Mouse (Mus musculus) Patski (cell line): ENCODE results near the gene Emsy. TPM values are rescaled to one million over a fixed set of nuclear protein-coding genes. Genes with fewer than 3 reads are reported as not detected.
A peak's percentile ranks its signal among the peaks of the same experiment; 100 is the strongest.

Experiments used
- ATAC-seq: fragments of 100-300 bp; one replicate; pipeline ENCODE4 v1.8.0; 2021
- CTCF ChIA-PET: fragments of 350-600 bp; sonication (Branson Sonifier 250); formaldehyde crosslinking; loops from one replicate; lab custom pipeline; 2022; ENCODE audit warnings: inconsistent platforms; lab: Charles Lee
- POLR2A ChIA-PET: fragments of 350-600 bp; sonication (Branson Sonifier 250); formaldehyde crosslinking; loops from one replicate; lab custom pipeline; 2022; ENCODE audit warnings: antibody characterized with exemption, inconsistent platforms; lab: Charles Lee
- DNase-seq: peaks from one replicate; pipeline ENCODE4 v3.0.0-alpha.2; 2011; ENCODE audit warnings: low read depth, low spot score
- H3K27me3 ChIP-seq: fragments of 371-371 bp; one replicate; pipeline ENCODE4 v1.5.1; 2021
- CTCF ChIP-seq: fragments of 100-300 bp; IDR thresholded peaks from one replicate; pipeline ENCODE4 v1.5.1; 2021
- in situ Hi-C: fragments of 300-500 bp; cut with MboI; formaldehyde crosslinking; loops from 3 replicates; pipeline ENCODE4 v1.11.1; 2018; ENCODE audit warnings: low pct_unique_long_range_greater_than_20kb, mixed read lengths
- polyA plus RNA-seq: library from polyadenylated mRNA; unstranded; gene quantifications from one replicate; pipeline ENCODE4 v1.2.3, GENCODE M21; 2021

Gene Emsy
- polyA plus RNA-seq, 1 experiment from 2014 or later: 30.3 TPM

GRCm38 (mm10) chr7:98629947-98630346, 26.6 kb downstream of the Emsy start:
- ChIA-PET POLR2A (no interaction called here), CTCF (interaction anchor here (1.0 kb wide), 1 partner anchor 37 kb away, joined by 3 read pairs; no protein-coding TSS in a partner anchor)
- in situ Hi-C loops: no loop called here
- no peak for DNase-seq
- H3K27me3 ChIP-seq: no peaks in the 10 kb centered on the region
- TF ChIP-seq CTCF: no peak
- no peak for ATAC-seq

GRCm38 (mm10) chr7:98617739-98618138, 38.8 kb downstream of the Emsy start:
- DNase-seq (no peak), ATAC-seq (no peak)
- ChIA-PET POLR2A (interaction anchor here (0.7 kb wide), 1 partner anchor 272 kb away, joined by 3 read pairs; no protein-coding TSS in a partner anchor), CTCF (interaction anchor here (1.2 to 2.2 kb wide), 2 partner anchors 9 to 10 kb away, joined by 4 to 7 read pairs; no protein-coding TSS in a partner anchor)
- no peaks in the 10 kb centered on the region for H3K27me3 ChIP-seq
- TF ChIP-seq CTCF: no peak
- in situ Hi-C loops: no loop called here

- ChIA-PET POLR2A (no interaction called here), CTCF (no interaction called here)
- H3K27me3 ChIP-seq: no peaks in the 10 kb centered on the region
- in situ Hi-C loops: no loop called here
- ATAC-seq (no peak), DNase-seq (no peak)
- TF ChIP-seq CTCF: no peak
Measured at GRCm38 (mm10) chr7:98612936-98613335, 43.6 kb downstream of the Emsy start.

GRCm38 (mm10) chr7:98608520-98608919, 48.1 kb downstream of the Emsy start:
- ATAC-seq (no peak), DNase-seq (no peak)
- ChIA-PET POLR2A (interaction anchor here (1.0 to 1.1 kb wide), 2 partner anchors 11 to 21 kb away, joined by 3 read pairs; no protein-coding TSS in a partner anchor), CTCF (interaction anchor here (1.3 to 7.0 kb wide), 9 partner anchors 10 to 260 kb away, joined by 3 to 37 read pairs (median 5); no protein-coding TSS in a partner anchor)
- in situ Hi-C loops: loop anchor here (5.0 to 10.0 kb wide), 2 partner anchors 126 to 254 kb away; no protein-coding TSS in a partner anchor
- no peak for TF ChIP-seq CTCF
- no peaks in the 10 kb centered on the region for H3K27me3 ChIP-seq

GRCm38 (mm10) chr7:98607158-98607557, 49.4 kb downstream of the Emsy start:
- no peak for ATAC-seq
- CTCF ChIA-PET: interaction anchor here (0.8 to 7.0 kb wide), 4 partner anchors 10 to 126 kb away, joined by 3 to 37 read pairs (median 4); no protein-coding TSS in a partner anchor
- in situ Hi-C loops: loop anchor here (5.0 to 10.0 kb wide), 2 partner anchors 125 to 252 kb away; no protein-coding TSS in a partner anchor
- DNase-seq: no peak
- TF ChIP-seq CTCF: peak; percentile 54
- no peaks in the 10 kb centered on the region for H3K27me3 ChIP-seq
- POLR2A ChIA-PET: interaction anchor here (0.6 kb wide), 1 partner anchor 114 kb away, joined by 7 read pairs; no protein-coding TSS in a partner anchor

- H3K27me3 ChIP-seq: no peaks in the 10 kb centered on the region
- no peak for DNase-seq
- no peak for TF ChIP-seq CTCF
- ATAC-seq: no peak
- ChIA-PET CTCF (no interaction called here), POLR2A (no interaction called here)
- in situ Hi-C loops: loop anchor here (10.0 kb wide), 1 partner anchor 247 kb away; no protein-coding TSS in a partner anchor
Measured at GRCm38 (mm10) chr7:98601715-98602114, 54.9 kb downstream of the Emsy start.

GRCm38 (mm10) chr7:98597402-98597801, 59.2 kb downstream of the Emsy start:
- no peaks in the 10 kb centered on the region for H3K27me3 ChIP-seq
- TF ChIP-seq CTCF: no peak
- DNase-seq: no peak
- POLR2A ChIA-PET: interaction anchor here (1.2 kb wide), 1 partner anchor 12 kb away, joined by 3 read pairs; no protein-coding TSS in a partner anchor
- in situ Hi-C loops: no loop called here
- CTCF ChIA-PET: interaction anchor here (1.3 to 2.0 kb wide), 3 partner anchors 9 to 10 kb away, joined by 3 to 7 read pairs (median 4); no protein-coding TSS in a partner anchor
- ATAC-seq: no peak

- no peak for ATAC-seq
- in situ Hi-C loops: no loop called here
- no peak for TF ChIP-seq CTCF
- ChIA-PET CTCF (no interaction called here), POLR2A (no interaction called here)
- H3K27me3 ChIP-seq: no peaks in the 10 kb centered on the region
- no peak for DNase-seq
Measured at GRCm38 (mm10) chr7:98594731-98595130, 61.9 kb downstream of the Emsy start.

GRCm38 (mm10) chr7:98593276-98593675, 63.3 kb downstream of the Emsy start:
- no peak for TF ChIP-seq CTCF
- CTCF ChIA-PET: interaction anchor here (0.9 to 1.0 kb wide), 3 partner anchors 13 to 113 kb away, joined by 3 read pairs; no protein-coding TSS in a partner anchor
- POLR2A ChIA-PET: no interaction called here
- DNase-seq (no peak), ATAC-seq (no peak)
- in situ Hi-C loops: no loop called here
- H3K27me3 ChIP-seq: no peaks in the 10 kb centered on the region

- ChIA-PET POLR2A (interaction anchor here (0.8 kb wide), 1 partner anchor 10 kb away, joined by 3 read pairs; no protein-coding TSS in a partner anchor), CTCF (interaction anchor here (1.0 to 4.2 kb wide), 13 partner anchors 9 to 152 kb away, joined by 3 to 37 read pairs (median 5); no protein-coding TSS in a partner anchor)
- in situ Hi-C loops: no loop called here
- peak; percentile 57 for TF ChIP-seq CTCF
- no peaks in the 10 kb centered on the region for H3K27me3 ChIP-seq
- ATAC-seq: no peak
- DNase-seq: no peak
Measured at GRCm38 (mm10) chr7:98589028-98589427, 67.6 kb downstream of the Emsy start.

- POLR2A ChIA-PET: interaction anchor here (1.1 kb wide), 1 partner anchor 104 kb away, joined by 3 read pairs; no protein-coding TSS in a partner anchor
- CTCF ChIA-PET: interaction anchor here (1.1 to 4.2 kb wide), 3 partner anchors 12 to 106 kb away, joined by 3 to 37 read pairs (median 4); no protein-coding TSS in a partner anchor
Measured at GRCm38 (mm10) chr7:98586313-98586712, 70.3 kb downstream of the Emsy start.

More at GRCm38 (mm10) chr7:98586313-98586712, 70.3 kb downstream of the Emsy start:
- ATAC-seq (no peak), DNase-seq (no peak)
- in situ Hi-C loops: no loop called here
- no peaks in the 10 kb centered on the region for H3K27me3 ChIP-seq
- no peak for TF ChIP-seq CTCF
